Mouse (Mus musculus) embryonic fibroblast, embryonic 13.5 days (primary cell): ENCODE data around the gene Lonp1. TPM values are rescaled to one million over a fixed set of nuclear protein-coding genes. Genes with fewer than 3 reads are reported as not detected.

ENCODE experiments used
- H3K27ac ChIP-seq: 2 replicates; pipeline ENCODE4 v1.5.1; 2012; ENCODE audit warnings: low read length, control low read depth, inconsistent platforms; ENCODE audit not compliant: insufficient read depth
- H3K4me1 ChIP-seq: 2 replicates; pipeline ENCODE4 v1.6.1; 2011; ENCODE audit warnings: low read length; ENCODE audit not compliant: control insufficient read depth, insufficient read depth
- H3K4me3 ChIP-seq: 2 replicates; pipeline ENCODE4 v1.5.1; 2011; ENCODE audit warnings: mild to moderate bottlenecking, control low read depth, low read length; ENCODE audit not compliant: insufficient read depth
- CTCF ChIP-seq: IDR thresholded peaks from 2 replicates; pipeline ENCODE4 v1.5.1; 2011; ENCODE audit warnings: mild to moderate bottlenecking, control low read depth, low read length, moderate library complexity, borderline replicate concordance; ENCODE audit not compliant: insufficient read depth
- POLR2A ChIP-seq: IDR thresholded peaks from 2 replicates; pipeline ENCODE4 v1.6.1; 2011; ENCODE audit warnings: low read depth, mild to moderate bottlenecking, control low read depth, low read length, moderate library complexity
- polyA plus RNA-seq: library from polyadenylated mRNA; stranded (reverse); fragments of >200 nt; gene quantifications from 2 replicates; pipeline ENCODE4 v1.2.4, GENCODE M21; 2011; ENCODE audit warnings: low read depth; ENCODE audit not compliant: missing spikeins, insufficient read length

The Lonp1 gene
- polyA plus RNA-seq, 1 experiment, result 91.7 TPM

- no peak overlapping the region for H3K4me3 ChIP-seq
- H3K4me1 ChIP-seq, result no peaks in the 10 kb centered on the region
- no peak overlapping the region for H3K27ac ChIP-seq
- no peak for TF ChIP-seq CTCF
- no peak for TF ChIP-seq POLR2A
Observed at GRCm38 (mm10) chr17:56593527-56594271, 33.0 kb downstream of the Lonp1 start.

GRCm38 (mm10) chr17:56592553-56592952, 34.1 kb downstream of the Lonp1 start:
- Histone ChIP-seq H3K27ac (no peak overlapping the region), H3K4me3 (no peak overlapping the region), H3K4me1 (no peaks in the 10 kb centered on the region)
- TF ChIP-seq POLR2A (no peak), CTCF (no peak)

GRCm38 (mm10) chr17:56588921-56589320, 37.8 kb downstream of the Lonp1 start:
- TF ChIP-seq POLR2A (no peak), CTCF (no peak)
- no peak overlapping the region for H3K4me3 ChIP-seq
- H3K27ac ChIP-seq, result no peak overlapping the region
- H3K4me1 ChIP-seq, result peaks cover 9% of the 10 kb centered on the region

GRCm38 (mm10) chr17:56587773-56588172, 38.9 kb downstream of the Lonp1 start:
- H3K4me3 ChIP-seq, result no peak overlapping the region

GRCm38 (mm10) chr17:56585171-56585821, 41.4 kb downstream of the Lonp1 start:
- peaks cover 17% of the 10 kb centered on the region for H3K4me1 ChIP-seq
- peak overlapping the region; percentile 74 for H3K4me3 ChIP-seq
- TF ChIP-seq POLR2A (no peak), CTCF (no peak)
- peak overlapping the region; percentile 91 for H3K27ac ChIP-seq

More at GRCm38 (mm10) chr17:56587773-56588172, 38.9 kb downstream of the Lonp1 start:
- no peak overlapping the region for H3K27ac ChIP-seq
- peaks cover 9% of the 10 kb centered on the region for H3K4me1 ChIP-seq
- TF ChIP-seq POLR2A (no peak), CTCF (no peak)

GRCm38 (mm10) chr17:56584257-56585130, 42.2 kb downstream of the Lonp1 start, which contains the start of the genes Safb2 and Safb:
Gene Safb2 (minus strand): TSS chr17:56584585.
Gene Safb (plus strand): TSS chr17:56584825.
- peak within 1 kb of the TSS; percentile 77 for H3K4me3 ChIP-seq
- TF ChIP-seq POLR2A (peak; percentile 92), CTCF (no peak)
- H3K4me1 ChIP-seq, result peaks cover 17% of the 10 kb centered on the region
- H3K27ac ChIP-seq, result peak within 1 kb of the TSS; percentile 91

- peaks cover 17% of the 10 kb centered on the region for H3K4me1 ChIP-seq
- H3K27ac ChIP-seq, result peak overlapping the region; percentile 73
- H3K4me3 ChIP-seq, result peak overlapping the region; percentile 77
- TF ChIP-seq POLR2A (no peak), CTCF (no peak)
Observed at GRCm38 (mm10) chr17:56583611-56584256, 43.0 kb downstream of the Lonp1 start.

GRCm38 (mm10) chr17:56583071-56583470, 43.6 kb downstream of the Lonp1 start:
- H3K4me1 ChIP-seq, result peaks cover 17% of the 10 kb centered on the region
- no peak for TF ChIP-seq CTCF
- no peak for TF ChIP-seq POLR2A
- H3K27ac ChIP-seq, result no peak overlapping the region
- peak overlapping the region; percentile 77 for H3K4me3 ChIP-seq

GRCm38 (mm10) chr17:56572939-56573338, 53.7 kb downstream of the Lonp1 start:
- Histone ChIP-seq H3K27ac (no peak overlapping the region), H3K4me3 (no peak overlapping the region), H3K4me1 (no peaks in the 10 kb centered on the region)
- TF ChIP-seq POLR2A (no peak), CTCF (no peak)
